Mouse (Mus musculus): Measurements from ENCODE around the gene Hdac1. TPM values are rescaled to one million over a fixed set of nuclear protein-coding genes. Genes with fewer than 3 reads are reported as not detected.
A peak's percentile ranks its signal among the peaks of the same experiment; 100 is the strongest.

Gene Hdac1
- 10 to 100 TPM; 12.5 to 17.5 TPM for total RNA-seq (2021)
- long read RNA-seq, experiment 1, transcript Hdac1-201 (14 exons, 2,038 nt): major isoform, 10 of 13 reads
- long read RNA-seq, experiment 1, partial matches to known transcripts: 3 of 13 reads
- long read RNA-seq, experiment 1, other reads (novel, unspliced or antisense): 0 of 13 reads
- long read RNA-seq, experiment 2, partial matches to known transcripts: 3 of 7 reads
- long read RNA-seq, experiment 2, other reads (novel, unspliced or antisense): 1 of 7 reads

DNA sequence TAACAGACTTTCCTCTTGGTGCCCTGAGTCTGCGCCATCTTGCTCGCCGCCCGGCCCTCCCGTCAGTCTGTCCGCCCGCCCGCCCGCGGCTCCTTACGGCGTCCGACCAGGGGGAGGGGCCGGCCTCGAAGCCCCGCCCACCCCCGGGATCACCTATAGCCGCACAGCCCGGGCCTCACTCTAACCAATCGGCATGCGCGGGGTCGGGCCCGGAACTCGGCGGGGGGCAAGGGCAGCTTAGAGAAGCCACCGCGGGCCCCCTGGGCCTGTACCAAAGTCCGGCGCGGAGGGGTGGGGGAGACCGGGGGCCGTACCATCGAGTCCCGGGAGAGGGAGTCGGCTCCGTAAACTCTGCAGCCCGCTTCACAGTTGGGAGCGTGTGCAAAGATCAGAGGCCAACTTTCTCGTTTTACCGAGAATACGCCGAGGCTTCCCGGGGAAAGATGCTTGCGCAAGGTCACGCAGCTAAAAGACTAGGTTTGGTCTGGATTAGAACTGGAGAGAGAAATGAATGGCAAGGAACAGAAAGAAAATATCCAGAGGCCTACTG, at the start of gene Hdac1:
Gene Hdac1, minus strand, starts transcription at position 122 of the 550 bp plus-strand sequence.
- peak; percentile 96 to 98 for DNase-seq

DNA sequence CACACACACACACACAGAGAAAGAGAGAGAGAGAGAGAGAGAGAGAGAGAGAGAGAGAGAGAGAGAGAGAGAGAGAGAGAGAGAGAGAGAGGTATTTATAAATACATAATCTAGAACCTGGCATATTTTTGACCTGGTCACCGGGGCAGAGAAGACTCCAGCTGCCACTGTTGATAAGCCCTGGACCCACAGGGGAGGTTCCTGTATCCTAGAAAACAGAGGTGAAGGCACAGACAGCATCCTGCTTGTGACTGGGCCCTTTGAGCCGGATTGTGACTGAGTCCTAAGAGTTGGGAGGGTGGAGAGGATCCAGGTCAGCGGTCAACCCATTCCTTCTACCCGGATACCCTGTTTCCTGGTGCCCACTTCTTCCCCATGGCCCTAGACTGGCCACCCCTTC, 46.4 kb upstream of the Hdac1 start:
- no peak for DNase-seq

DNA sequence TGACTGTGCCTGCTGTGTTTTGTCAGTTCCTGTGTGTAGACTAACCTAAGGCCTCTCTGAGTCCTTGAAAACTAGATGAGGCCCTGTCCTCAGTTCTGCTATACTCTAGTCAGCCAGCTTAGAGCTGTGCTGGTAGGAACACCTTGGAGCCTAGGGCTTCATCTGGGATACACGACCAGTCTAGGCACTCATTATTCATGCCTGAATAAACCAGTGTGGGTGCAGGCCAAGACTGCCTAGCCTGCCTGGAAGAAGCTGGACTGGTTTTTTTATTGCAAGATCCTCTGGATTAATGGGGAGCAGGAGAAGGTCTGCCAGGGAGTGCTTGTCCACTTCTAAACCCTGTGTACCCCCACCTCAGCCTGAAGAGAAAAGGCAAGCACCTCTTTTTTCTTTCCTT, 44.4 kb upstream of the Hdac1 start:
- no peak for DNase-seq

DNA sequence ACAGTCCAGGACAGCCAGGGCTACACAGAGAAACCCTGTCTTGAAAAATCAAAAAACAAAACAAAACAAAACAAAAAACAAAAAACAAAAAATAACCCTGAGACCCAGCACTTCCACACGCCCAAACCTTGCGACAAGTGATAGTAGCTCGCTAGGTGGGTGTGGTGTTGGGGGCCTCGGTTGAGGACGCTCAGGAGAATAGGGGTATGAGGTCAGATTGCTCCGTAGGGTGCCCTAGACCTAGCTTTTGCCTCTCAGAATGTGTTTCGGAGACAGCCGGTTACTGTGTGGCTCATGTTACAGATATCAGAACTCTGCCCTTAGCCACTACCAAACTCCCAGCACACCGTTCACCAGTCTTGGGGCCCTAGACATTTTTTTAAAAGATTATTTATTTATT, 43.3 kb upstream of the Hdac1 start:
- DNase-seq: no peak

DNA sequence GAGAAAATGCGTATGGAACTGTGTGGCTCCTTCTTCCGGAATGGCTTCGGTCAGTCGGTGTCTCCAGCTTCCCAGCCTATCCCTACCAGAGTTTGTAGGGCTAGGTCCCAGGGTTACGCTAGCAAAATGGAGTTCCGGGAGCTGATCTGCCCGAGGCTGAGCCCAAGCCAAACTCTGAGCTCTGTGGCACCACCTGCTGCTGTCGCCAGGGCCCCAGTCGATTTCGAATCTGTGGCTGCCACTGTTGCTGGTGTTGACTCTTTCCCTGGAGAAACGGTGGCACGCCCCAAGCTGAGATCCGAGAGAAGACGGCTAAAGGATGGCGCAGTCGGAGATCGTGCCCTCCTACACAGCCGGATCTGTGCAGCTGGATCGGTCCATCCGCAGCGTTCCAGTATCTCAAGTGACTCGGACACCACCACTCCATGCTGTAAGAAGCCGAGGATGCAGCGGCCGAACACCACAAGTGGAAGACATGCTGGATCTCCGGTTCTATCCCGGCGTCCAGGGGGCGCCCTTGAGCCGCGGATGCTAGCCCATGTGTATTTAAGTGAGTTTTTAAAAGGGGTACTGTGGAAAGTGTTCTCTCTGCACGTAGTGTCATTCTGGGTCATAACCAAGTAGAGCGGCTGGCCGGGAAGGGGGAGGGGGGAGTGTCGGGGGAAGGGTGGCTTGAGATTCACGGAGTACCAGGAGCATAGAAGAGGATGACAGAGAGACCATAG, 42.5 kb upstream of the Hdac1 start:
- peak; percentile 85 to 92 for DNase-seq

DNA sequence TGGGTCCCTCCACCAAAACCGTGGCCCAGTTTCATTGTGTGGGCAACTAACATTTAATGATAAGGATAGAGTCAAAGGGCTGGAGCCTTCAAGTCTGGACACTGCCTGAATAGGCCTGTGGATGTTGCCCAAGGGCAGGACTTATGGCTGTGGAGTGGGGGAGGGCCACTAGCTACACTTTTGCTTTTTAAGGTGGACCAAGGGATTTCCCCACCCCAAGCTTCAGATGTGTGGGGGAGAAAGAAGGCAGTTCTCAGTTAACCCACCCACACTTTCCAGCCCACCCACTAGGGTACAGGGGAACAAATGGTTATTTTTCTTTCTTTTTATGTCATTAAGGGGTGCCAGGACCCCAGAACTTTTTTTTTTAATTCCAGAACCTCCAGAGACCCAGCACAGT, 41.9 kb upstream of the Hdac1 start:
- DNase-seq: no peak

DNA sequence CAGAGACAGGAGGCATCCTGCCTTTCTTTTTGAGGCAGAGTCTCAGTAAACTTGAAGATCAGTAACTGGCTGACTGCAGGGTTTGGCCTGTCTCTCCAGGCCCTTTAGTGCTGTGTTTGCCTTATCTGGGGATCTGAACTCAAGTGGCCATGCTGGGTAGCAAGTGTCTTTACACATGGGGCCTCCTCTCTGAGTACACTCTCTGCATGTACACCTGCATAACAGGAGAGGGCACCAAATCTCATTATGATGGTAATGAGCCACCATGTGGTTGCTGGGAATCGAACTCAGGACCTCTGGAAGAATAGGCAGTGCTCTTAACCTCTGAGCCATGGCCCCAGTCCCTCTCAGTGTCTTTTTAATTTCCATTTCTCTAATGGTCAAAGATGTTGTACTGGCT, 39.7 kb upstream of the Hdac1 start:
- DNase-seq: no peak

DNA sequence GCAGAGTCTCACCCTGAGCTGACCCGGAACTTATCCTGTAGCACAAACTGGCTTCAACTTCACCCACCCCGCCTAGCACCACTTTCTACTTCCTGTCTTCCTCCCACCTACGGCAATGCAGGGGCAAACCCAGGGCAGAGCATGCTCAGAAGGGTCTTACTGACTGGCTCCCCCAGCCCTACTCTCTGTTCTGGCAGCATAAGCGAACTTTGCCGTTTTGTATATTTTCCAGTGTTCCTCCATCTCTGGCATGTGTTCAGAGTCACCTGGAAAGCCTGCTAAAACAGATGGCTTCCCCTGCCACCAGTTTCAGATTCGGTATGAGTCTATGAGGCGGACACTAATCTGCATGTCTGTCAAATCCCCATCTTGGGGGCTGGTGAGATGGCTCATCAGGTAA, 37.8 kb upstream of the Hdac1 start:
- DNase-seq: no peak

DNA sequence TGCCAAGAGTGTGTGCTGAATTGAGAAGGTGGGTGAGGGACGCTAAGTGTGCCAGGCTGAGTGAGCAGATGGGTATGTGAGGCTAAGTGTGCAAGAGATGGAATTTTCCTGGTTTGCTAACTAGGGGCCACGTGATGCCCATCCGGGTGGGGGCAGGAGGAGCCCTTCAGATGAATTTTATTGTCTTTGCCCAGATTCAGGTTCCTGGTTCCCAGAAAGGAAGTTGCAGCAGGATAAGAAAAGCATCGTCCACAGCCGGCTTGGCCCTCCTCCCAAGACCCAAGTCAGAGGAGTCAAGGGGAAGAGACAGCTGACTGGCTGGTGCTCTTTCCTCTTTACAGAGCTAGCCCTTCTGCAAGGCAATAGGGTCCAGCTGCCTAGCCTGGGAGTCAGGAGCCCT, 36.0 kb upstream of the Hdac1 start, which contains the start of gene Fam167b:
Gene Fam167b, minus strand, starts transcription at position 84 of the 400 bp plus-strand sequence.
- peak; percentile 48 to 76 for DNase-seq

DNA sequence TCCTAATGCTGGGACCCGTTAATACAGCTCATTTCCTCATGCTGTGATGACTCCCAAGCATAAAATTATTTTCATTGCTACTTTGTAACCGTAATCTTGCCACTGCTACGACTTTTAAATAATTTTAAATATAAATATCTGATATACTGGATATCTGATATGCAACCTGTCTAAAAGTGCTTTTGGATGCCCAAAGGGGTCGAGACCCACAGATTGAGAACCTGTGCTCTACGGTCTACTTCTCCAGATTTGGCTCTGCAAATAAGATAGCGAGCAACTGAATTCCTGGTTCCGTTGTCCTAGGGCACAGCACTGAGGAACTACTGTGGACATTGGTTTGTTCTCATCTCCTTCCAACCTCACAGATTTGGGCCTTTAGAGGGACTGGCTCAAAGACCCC, 35.2 kb upstream of the Hdac1 start:
- no peak for DNase-seq

DNA sequence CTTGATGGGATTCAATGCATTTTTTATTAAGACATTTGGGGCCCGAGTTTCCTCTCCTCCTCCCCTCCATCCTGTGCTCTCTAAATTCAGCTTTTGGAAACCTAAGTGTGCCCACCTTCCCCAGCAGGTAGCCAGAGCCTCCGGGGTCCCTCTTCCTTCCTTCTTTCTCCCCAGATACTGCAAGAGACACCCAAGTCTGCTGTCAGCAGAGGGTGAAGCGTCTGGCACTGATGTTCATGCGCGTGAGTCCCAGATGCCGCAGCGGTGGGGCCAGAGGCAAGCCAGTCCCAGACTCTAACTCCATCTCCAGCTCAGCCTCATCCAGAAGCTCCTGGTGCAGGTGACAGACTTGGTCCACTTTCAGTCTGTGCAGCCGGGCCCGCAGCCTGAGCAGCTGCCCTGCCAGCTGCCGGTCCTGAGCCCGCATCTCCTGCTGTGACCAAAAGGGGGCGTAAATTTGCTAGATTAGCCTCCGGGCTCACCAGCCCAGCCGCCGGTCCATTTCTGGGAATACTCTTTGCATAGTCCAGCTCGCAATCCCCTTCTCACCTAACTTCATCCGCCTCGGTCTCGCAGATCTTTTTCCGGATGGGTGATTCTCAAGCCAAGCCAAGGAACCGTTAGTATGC, 34.5 kb upstream of the Hdac1 start:
- peak; percentile 69 for DNase-seq

DNA sequence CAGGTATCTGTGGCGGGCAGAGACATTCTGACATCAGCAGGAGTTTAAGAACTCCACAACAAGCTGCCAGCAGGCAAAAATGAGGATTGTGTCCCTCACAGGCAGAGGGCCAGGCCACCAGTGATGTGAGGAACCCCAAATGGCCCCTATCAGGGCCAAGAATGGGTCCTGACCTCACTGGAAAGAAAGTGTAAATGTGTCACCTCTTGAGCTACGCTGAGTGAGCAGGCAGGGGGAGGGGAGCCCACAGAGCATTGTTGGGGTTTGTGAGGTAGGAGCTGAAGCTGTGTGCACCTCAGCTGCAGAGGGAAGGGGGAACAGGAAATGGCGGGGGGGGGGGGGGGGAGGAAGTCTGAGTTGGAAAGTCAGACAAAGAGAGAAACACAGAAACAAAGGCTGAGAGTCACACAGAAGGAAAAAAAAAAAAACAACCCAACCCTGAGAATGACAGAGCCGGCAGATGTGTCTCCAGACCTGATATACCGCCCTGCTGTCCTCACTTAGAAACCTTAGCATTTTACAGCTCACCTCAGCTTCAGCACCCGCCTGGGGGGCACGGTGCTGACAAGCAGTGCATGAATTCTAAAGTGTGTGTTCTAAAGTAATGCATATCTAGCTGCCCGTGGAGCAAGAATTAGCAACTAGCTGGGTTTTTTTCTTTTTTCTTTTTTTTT, 32.8 kb upstream of the Hdac1 start:
- peak in 1 of 2 experiments; percentile 54 for DNase-seq

DNA sequence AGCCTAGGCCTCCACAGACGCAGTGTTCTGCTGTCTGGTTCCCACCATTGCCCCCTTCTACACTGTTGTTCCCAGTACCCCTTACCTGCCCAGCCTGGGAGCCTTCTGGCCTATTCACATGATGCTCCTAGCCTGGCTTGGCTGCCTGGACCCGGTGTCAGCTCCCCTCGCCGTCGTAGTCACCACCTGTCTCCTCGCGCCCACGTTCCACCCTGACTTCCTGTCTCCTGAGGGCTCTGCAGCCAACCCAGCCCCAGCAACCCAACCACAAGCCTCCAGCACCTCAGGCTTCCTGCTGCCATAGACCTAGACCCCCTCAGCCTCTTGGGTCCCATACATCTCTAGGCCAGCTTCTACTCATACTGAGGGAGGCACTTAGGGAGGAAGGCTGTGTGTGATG, 30.9 kb upstream of the Hdac1 start, which contains the start of gene Lck:
Gene Lck, minus strand, starts transcription at position 212 of the 400 bp plus-strand sequence.
- DNase-seq: no peak

DNA sequence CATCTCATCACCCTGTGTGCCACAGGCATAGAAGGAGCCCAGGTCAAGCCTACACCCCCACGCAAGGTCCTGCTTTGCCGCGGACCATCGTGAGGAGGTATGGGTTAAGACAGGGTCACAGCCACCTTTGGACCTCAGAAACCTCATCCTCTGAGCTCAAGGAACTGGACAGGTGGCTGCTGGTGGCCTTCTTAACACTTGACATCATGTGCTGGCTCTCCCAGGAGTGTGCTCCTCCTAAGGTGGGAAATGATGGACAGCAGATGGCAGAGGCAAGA, 30.5 kb upstream of the Hdac1 start:
- DNase-seq: no peak

DNA sequence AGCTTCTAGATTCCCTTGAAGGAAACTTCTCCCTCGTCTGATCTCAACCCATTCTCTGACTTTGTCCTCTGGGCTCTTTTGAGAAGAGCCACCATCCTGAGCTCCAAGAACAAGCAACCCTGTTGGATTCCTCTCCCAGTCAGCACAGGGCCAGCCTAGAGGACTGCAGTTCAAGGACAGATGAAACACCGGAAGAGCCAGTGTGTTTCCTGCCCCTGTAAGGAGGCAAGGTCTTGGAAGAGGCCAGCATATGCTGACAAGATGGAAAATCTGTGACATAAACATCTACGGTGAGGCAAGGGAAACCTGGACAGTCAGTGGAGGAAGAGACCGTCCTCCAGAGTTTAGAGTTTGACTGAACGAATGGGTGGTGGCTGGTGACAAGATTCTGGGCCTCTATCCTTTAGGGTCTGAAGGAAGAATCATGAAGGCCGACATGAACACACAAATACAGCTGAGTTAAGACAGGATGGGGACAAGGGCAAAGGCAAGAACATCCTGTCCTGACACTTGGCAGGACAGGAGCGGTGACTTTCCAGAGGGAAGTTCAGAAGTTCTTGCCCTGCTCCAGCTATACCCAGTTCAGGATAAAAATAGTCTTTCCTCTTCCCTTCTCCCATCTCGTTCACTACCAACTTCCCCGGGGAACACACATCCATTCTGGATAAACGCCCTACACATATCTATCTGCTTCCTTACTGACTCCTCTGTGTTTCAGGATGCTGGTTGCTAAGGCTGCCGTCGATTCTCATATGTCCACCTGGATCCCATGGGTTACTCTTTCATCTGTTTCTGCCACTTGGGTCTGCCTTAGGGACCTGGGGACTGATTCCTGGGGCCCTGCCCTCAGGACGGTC, 30.0 kb upstream of the Hdac1 start:
- DNase-seq: no peak

DNA sequence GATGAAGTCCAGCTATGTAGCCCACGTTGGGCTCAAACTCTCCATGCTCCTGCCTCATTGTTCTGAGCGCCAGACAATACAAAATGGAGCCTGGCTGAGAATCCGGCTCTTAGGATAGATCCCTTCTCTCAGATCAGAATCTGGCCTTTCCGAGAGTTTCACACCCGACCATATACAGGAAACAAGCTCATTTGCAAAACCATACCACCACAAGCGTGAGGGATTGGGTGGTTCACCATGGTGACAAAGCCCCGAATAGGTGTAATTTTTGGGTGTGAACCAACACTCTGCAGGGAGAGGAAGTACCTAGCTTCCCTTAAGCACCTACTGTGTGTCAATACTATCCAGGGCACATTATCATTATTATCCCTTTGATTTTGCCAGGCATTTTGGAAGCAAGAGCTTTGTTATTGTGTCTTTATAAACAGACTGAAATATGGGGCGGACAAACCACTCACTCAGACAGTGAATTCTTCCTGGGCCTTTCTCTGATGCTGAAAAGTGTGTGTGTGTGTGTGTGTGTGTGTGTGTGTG, 29.1 kb upstream of the Hdac1 start:
- no peak for DNase-seq

DNA sequence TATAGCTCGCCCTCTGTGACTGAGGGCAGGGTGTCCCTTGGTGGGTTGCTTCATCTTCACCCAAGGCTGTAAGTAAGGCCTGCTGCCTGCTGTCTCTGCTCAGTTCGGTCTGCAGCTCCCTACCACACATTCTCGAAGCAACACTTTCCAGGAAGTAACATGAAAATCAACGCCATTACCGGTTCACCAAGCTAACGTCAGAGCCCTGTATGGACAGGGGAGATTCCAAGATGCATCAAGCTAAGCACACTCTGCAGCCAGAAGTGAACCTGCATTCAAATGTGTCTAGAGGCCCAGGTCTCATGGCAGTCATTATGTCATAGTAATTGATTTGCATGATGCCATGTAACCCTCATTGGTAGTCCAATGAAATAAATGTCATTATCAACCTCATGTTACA, 27.5 kb upstream of the Hdac1 start:
- no peak for DNase-seq

DNA sequence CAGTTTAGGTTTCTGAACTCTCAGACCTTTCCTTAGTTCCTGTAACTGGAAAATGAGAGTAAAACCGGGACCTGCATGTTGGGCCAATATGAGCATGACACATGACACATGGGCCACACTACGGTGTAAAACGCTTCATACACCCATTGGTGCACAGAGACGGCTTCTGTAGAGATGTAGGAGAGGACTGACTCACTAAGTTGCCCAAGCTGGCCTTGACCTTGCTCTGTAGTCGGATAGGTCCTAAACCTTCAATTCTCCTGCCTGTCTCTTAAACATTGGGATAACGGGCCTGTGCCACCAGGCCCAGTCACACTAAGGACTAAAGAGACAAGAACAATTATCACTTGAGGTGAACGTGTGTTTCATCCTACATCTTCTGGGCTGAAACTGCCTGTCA, 25.9 kb upstream of the Hdac1 start:
- DNase-seq: no peak

DNA sequence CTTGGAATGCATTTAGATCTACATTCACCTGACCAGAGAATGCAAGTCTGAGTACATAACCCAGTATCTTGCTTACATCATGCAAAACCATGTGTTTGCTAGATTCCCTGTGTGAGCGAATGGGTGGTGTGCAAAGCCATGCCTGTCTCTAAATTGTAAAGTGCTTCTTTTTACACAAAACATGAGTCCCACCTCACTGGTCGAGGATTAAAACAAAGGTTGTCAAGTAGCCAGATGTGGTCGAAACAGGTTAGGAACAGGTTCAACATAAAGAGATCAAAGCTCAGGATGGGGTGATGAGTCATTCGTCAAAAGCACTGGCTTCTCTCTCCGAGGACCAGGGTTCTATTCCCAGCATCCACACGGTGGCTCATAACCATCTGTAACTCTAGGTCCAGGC, 22.6 kb upstream of the Hdac1 start:
- no peak for DNase-seq

DNA sequence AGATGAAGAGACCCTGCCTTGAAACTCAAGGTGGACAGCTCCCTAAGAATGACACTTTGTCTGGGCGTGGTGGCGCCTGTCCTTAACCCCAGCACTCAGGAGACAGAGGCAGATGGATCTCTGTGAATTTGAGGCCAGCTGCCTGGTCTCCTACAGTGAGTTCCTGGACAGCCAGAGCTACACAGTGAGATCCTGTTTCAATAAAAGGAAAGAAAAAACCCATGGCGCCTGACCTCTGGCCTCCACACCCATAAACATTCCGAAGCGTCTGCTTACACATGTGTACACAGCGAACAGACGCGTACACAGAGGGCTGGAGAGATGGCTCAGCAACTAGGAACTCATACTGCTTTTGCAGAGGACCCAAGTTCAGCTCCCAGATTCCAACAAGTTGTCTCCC, 21.2 kb upstream of the Hdac1 start:
- DNase-seq: no peak

DNA sequence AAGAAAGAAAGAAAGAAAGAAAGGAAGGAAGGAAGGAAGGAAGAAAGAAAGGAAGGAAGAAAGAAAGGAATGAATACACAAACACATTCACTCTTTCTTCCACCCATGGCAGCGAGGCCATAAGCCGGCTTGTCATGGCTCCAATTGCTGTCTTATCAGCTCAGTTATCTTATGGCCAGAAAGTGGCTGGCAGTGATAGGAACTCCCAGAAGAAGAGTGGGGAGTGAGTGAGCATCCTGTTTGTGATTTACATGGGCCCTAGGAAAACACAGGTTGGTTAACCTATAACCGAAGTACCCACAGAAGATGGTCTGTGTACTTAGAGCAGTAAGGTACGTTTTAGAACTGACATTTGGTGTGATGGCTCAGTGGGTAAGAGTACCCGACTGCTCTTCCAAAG, 18.7 kb upstream of the Hdac1 start:
- no peak for DNase-seq
